Mouse (Mus musculus): ENCODE data around the gene Zfp146. TPM values are rescaled to one million over a fixed set of nuclear protein-coding genes. Genes with fewer than 3 reads are reported as not detected.

Gene Zfp146
- polyA plus RNA-seq (2014; fragmentation: Illumina TruSeq; extraction: RNeasy Lipid Tissue Mini Kit (QIAGEN cat#74804); ENCODE audit: low read depth, low replicate concordance): 33.8 TPM

DNA sequence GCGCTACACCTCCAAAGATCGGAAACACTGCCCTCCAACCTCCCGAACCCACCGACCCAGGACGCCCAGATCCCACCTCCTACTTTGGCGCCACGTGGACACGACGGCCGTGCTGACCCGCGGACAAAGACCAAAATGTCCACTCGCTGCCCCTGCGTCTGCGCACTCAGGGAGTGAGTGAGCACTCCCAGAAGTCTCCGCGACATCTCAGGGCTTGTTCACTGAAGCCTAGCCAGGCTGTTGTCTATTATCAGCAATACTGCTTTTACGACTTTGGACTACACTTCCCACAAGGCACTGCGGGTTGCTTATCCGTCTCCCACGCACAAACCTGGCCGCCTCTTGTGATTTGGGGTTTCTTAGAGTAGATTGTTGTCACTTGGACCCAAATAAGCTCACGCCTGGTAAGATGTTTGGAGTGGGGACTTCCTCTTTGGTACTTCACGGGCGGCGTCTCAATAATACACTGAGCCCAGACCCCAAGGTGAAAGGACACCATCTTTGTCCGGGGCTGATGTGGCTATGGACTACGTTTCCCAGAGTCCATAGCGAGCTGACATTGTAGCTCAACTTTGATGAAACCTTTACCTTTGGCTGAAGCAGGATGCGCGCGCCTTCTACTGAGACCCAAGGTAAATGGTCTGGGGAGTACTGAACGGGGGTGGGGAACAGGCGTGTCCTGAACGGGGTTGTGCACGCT lies at the start of gene Zfp146:
Zfp146 (minus strand) TSS at position 168 of the 700 bp plus-strand sequence.

DNA sequence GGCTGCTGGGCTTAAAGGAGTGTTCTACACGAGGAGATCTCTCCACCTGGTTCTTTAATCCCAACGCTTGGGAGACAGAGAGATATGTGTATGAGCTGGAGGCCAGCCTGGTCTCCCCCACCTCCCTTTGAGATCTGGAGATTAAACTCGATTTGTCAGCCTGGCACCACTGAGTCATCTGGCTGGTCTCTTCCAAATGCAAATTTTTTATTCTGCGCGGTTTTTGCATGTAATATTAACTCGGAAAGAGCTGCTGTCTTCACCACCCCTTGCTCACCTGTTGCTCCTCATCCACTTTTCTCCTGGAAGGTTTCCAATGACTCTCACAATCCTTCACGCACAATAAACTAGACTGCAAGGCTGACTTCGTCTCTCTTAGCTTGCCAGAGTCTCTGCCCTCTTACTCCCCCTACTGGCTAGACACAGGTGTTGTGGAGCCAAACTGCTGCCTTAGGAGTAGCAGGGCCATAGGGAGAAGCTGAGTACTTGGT lies 29.0 kb upstream of the Zfp146 start, which contains the start of gene Capns1:
Capns1 (minus strand) TSS at position 331 of the 491 bp plus-strand sequence.

GRCm38 (mm10) chr7:30183879-30184289 lies 14.3 kb upstream of the Zfp146 start, which contains the start of gene Cox7a1:
Cox7a1 (plus strand) TSS chr7:30184144.

DNA sequence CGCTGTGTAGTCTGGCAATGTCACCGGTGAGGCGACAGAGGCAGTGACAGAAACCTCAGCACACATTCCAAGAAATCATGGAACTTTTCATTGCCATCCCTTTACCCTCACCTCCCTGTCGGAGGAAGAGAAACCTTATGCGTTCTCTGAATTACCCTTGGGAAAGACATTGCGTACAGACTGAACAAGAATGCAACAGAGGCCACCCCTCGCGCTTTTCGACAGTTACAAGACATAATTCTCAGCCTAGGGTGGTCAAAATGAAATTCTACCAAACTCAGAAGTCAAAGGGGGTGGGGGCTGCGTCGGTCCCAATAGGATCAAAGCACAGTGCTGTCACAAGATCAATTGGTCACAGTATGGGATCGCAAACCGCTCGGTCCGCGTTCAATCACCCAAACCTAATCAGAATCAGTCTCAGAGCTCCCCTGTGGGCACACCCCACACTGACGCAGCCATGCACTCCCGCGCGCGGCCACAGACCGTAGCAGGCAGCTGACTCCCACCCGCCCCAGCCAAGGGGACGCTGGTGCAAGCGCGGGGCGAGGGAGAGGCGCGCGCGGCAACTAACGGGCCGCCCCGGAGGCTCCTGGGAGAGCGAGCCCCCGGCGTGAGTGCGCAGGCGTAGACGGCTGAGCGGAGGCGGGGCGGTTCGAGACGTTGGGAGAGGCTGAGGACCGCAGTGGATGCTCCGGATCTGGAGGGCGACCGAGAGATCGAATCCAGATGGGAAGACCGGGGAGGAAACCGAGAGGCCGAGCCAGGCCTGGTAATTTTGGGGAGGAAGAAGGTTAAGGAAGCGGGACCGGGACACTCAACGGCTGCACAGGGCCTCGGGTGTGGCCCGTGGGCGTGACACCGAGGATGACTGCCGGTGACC lies 48.0 kb downstream of the Zfp146 start, which contains the start of gene Zfp382:
Zfp382 (plus strand) TSS at position 635 of the 880 bp plus-strand sequence.

Other genes starting within 250 kb of the Zfp146 start
- 7.3 TPM for gene Zfp74, start 215.7 kb downstream of the Zfp146 start, polyA plus RNA-seq (2014; fragmentation: Illumina TruSeq; extraction: RNeasy Lipid Tissue Mini Kit (QIAGEN cat#74804); ENCODE audit: low read depth, low replicate concordance)
- gene Zfp568, start 185.8 kb downstream of the Zfp146 start, polyA plus RNA-seq (2014; fragmentation: Illumina TruSeq; extraction: RNeasy Lipid Tissue Mini Kit (QIAGEN cat#74804); ENCODE audit: low read depth, low replicate concordance): 4.4 TPM
- 4.8 TPM for gene Zfp14, start 118.4 kb downstream of the Zfp146 start, polyA plus RNA-seq (2014; fragmentation: Illumina TruSeq; extraction: RNeasy Lipid Tissue Mini Kit (QIAGEN cat#74804); ENCODE audit: low read depth, low replicate concordance)
- 0.60 TPM for gene Zfp82, start 96.8 kb downstream of the Zfp146 start, polyA plus RNA-seq (2014; fragmentation: Illumina TruSeq; extraction: RNeasy Lipid Tissue Mini Kit (QIAGEN cat#74804); ENCODE audit: low read depth, low replicate concordance)
- 2.0 TPM for gene Gm26920, start 79.3 kb downstream of the Zfp146 start, polyA plus RNA-seq (2014; fragmentation: Illumina TruSeq; extraction: RNeasy Lipid Tissue Mini Kit (QIAGEN cat#74804); ENCODE audit: low read depth, low replicate concordance)
- gene Zfp566, start 79.2 kb downstream of the Zfp146 start, polyA plus RNA-seq (2014; fragmentation: Illumina TruSeq; extraction: RNeasy Lipid Tissue Mini Kit (QIAGEN cat#74804); ENCODE audit: low read depth, low replicate concordance): 4.6 TPM
- gene Zfp260, start 75.0 kb downstream of the Zfp146 start, polyA plus RNA-seq (2014; fragmentation: Illumina TruSeq; extraction: RNeasy Lipid Tissue Mini Kit (QIAGEN cat#74804); ENCODE audit: low read depth, low replicate concordance): 33.9 TPM
- gene Zfp382, start 47.8 kb downstream of the Zfp146 start, polyA plus RNA-seq (2014; fragmentation: Illumina TruSeq; extraction: RNeasy Lipid Tissue Mini Kit (QIAGEN cat#74804); ENCODE audit: low read depth, low replicate concordance): 0.92 TPM
- gene Cox7a1, start 14.4 kb upstream of the Zfp146 start, polyA plus RNA-seq (2014; fragmentation: Illumina TruSeq; extraction: RNeasy Lipid Tissue Mini Kit (QIAGEN cat#74804); ENCODE audit: low read depth, low replicate concordance): 10.2 TPM
- gene Capns1, start 29.1 kb upstream of the Zfp146 start, polyA plus RNA-seq (2014; fragmentation: Illumina TruSeq; extraction: RNeasy Lipid Tissue Mini Kit (QIAGEN cat#74804); ENCODE audit: low read depth, low replicate concordance): 381 TPM
- gene Polr2i, start 62.2 kb upstream of the Zfp146 start, polyA plus RNA-seq (2014; fragmentation: Illumina TruSeq; extraction: RNeasy Lipid Tissue Mini Kit (QIAGEN cat#74804); ENCODE audit: low read depth, low replicate concordance): 55.6 TPM
- gene Tbcb, start 62.5 kb upstream of the Zfp146 start, polyA plus RNA-seq (2014; fragmentation: Illumina TruSeq; extraction: RNeasy Lipid Tissue Mini Kit (QIAGEN cat#74804); ENCODE audit: low read depth, low replicate concordance): 75.0 TPM
- not detected for gene Ovol3, start 66.0 kb upstream of the Zfp146 start, polyA plus RNA-seq (2014; fragmentation: Illumina TruSeq; extraction: RNeasy Lipid Tissue Mini Kit (QIAGEN cat#74804); ENCODE audit: low read depth, low replicate concordance)
- gene Thap8, start 110.3 kb upstream of the Zfp146 start, polyA plus RNA-seq (2014; fragmentation: Illumina TruSeq; extraction: RNeasy Lipid Tissue Mini Kit (QIAGEN cat#74804); ENCODE audit: low read depth, low replicate concordance): 1.5 TPM
- 18.1 TPM for gene Wdr62, start 110.7 kb upstream of the Zfp146 start, polyA plus RNA-seq (2014; fragmentation: Illumina TruSeq; extraction: RNeasy Lipid Tissue Mini Kit (QIAGEN cat#74804); ENCODE audit: low read depth, low replicate concordance)
- gene Clip3, start 122.0 kb upstream of the Zfp146 start, polyA plus RNA-seq (2014; fragmentation: Illumina TruSeq; extraction: RNeasy Lipid Tissue Mini Kit (QIAGEN cat#74804); ENCODE audit: low read depth, low replicate concordance): 12.2 TPM
- 44.2 TPM for gene Alkbh6, start 139.0 kb upstream of the Zfp146 start, polyA plus RNA-seq (2014; fragmentation: Illumina TruSeq; extraction: RNeasy Lipid Tissue Mini Kit (QIAGEN cat#74804); ENCODE audit: low read depth, low replicate concordance)
- 5.0 TPM for gene Syne4, start 145.1 kb upstream of the Zfp146 start, polyA plus RNA-seq (2014; fragmentation: Illumina TruSeq; extraction: RNeasy Lipid Tissue Mini Kit (QIAGEN cat#74804); ENCODE audit: low read depth, low replicate concordance)
- 1.2 TPM for gene E130208F15Rik, start 152.0 kb upstream of the Zfp146 start, polyA plus RNA-seq (2014; fragmentation: Illumina TruSeq; extraction: RNeasy Lipid Tissue Mini Kit (QIAGEN cat#74804); ENCODE audit: low read depth, low replicate concordance)
- 9.0 TPM for gene Sdhaf1, start 154.1 kb upstream of the Zfp146 start, polyA plus RNA-seq (2014; fragmentation: Illumina TruSeq; extraction: RNeasy Lipid Tissue Mini Kit (QIAGEN cat#74804); ENCODE audit: low read depth, low replicate concordance)
- 1.7 TPM for gene Lrfn3, start 193.0 kb upstream of the Zfp146 start, polyA plus RNA-seq (2014; fragmentation: Illumina TruSeq; extraction: RNeasy Lipid Tissue Mini Kit (QIAGEN cat#74804); ENCODE audit: low read depth, low replicate concordance)
- 114 TPM for gene Tyrobp, start 244.0 kb upstream of the Zfp146 start, polyA plus RNA-seq (2014; fragmentation: Illumina TruSeq; extraction: RNeasy Lipid Tissue Mini Kit (QIAGEN cat#74804); ENCODE audit: low read depth, low replicate concordance)

Measured in adipose tissue, adult 10 weeks (tissue).